Mouse (Mus musculus): ENCODE data around the gene Myzap. TPM values are rescaled to one million over a fixed set of nuclear protein-coding genes. Genes with fewer than 3 reads are reported as not detected.
"Not testable (repeated sequence)": the region's sequence is repeated elsewhere in the genome, so short reads cannot be mapped to it uniquely, and the experiment has no call there.

Myzap gene
- polyA plus RNA-seq, 2 experiments, result 1.8 to 2.5 TPM

- Histone ChIP-seq H3K27ac (no peak overlapping the region), H3K9ac (replicated peaks) (no peak overlapping the region), H3K36me3 (replicated peaks; ENCODE audit: control insufficient read depth, insufficient read depth, low read depth) (no peaks in the 10 kb centered on the region), H3K4me3 (ENCODE audit: insufficient read depth in 1 of 2, low read depth in 2 of 2, low read length in 2 of 2) (no peak overlapping the region), H3K4me1 (replicated peaks; ENCODE audit: control insufficient read depth in 2 of 2, insufficient read depth in 2 of 2, low read length in 1 of 2) (peaks cover 0 to 2% of the 10 kb centered on the region in 2 experiments; a peak in 2 of 4 replicates), H3K4me2 (ENCODE audit: low read depth) (no peak overlapping the region), H3K9me3 (ENCODE audit: control insufficient read depth, low read length) (no peaks in the 10 kb centered on the region), H3K27me3 (ENCODE audit: control insufficient read depth, insufficient read depth, low read length) (no peaks in the 10 kb centered on the region)
- no peak for ATAC-seq (ENCODE audit: insufficient read depth)
- WGBS (ENCODE audit: insufficient replicate concordance), result 21% methylated on average over 4 of the region's 4 CpGs
- no peak for DNase-seq (ENCODE audit: low read depth in 3 of 3, low spot score in 3 of 3)
- no peak for TF ChIP-seq EP300 (IDR thresholded peaks at IDR 0.05; ENCODE audit: low read depth)
- TF ChIP-seq CTCF (IDR thresholded peaks at IDR 0.05; ENCODE audit: low read depth), result peak; percentile 81
Observed at GRCm38 (mm10) chr9:71623871-71624569, 31.9 kb upstream of the Myzap start.

GRCm38 (mm10) chr9:71622593-71622992 lies 30.4 kb upstream of the Myzap start:
- TF ChIP-seq CTCF (IDR thresholded peaks at IDR 0.05; ENCODE audit: low read depth) (no peak), EP300 (IDR thresholded peaks at IDR 0.05; ENCODE audit: low read depth) (no peak)
- Histone ChIP-seq H3K4me2 (ENCODE audit: low read depth) (no peak overlapping the region), H3K9me3 (ENCODE audit: control insufficient read depth, low read length) (no peaks in the 10 kb centered on the region), H3K27me3 (ENCODE audit: control insufficient read depth, insufficient read depth, low read length) (no peaks in the 10 kb centered on the region), H3K4me1 (replicated peaks; ENCODE audit: control insufficient read depth in 2 of 2, insufficient read depth in 2 of 2, low read length in 1 of 2) (peaks cover 0 to 2% of the 10 kb centered on the region in 2 experiments; a peak in 2 of 4 replicates), H3K36me3 (replicated peaks; ENCODE audit: control insufficient read depth, insufficient read depth, low read depth) (no peaks in the 10 kb centered on the region), H3K4me3 (ENCODE audit: insufficient read depth in 1 of 2, low read depth in 2 of 2, low read length in 2 of 2) (no peak overlapping the region), H3K27ac (no peak overlapping the region), H3K9ac (replicated peaks) (no peak overlapping the region)
- ATAC-seq (ENCODE audit: insufficient read depth) (no peak), DNase-seq (ENCODE audit: low read depth in 3 of 3, low spot score in 3 of 3) (no peak)
- 65% methylated on average over 3 of the region's 3 CpGs for WGBS (ENCODE audit: insufficient replicate concordance)

GRCm38 (mm10) chr9:71621968-71622367 lies 29.8 kb upstream of the Myzap start:
- DNase-seq (ENCODE audit: low read depth in 3 of 3, low spot score in 3 of 3), result no peak
- ATAC-seq (ENCODE audit: insufficient read depth), result no peak
- Histone ChIP-seq H3K4me2 (ENCODE audit: low read depth) (no peak overlapping the region), H3K4me3 (ENCODE audit: insufficient read depth in 1 of 2, low read depth in 2 of 2, low read length in 2 of 2) (no peak overlapping the region), H3K9me3 (ENCODE audit: control insufficient read depth, low read length) (no peaks in the 10 kb centered on the region), H3K36me3 (replicated peaks; ENCODE audit: control insufficient read depth, insufficient read depth, low read depth) (no peaks in the 10 kb centered on the region), H3K9ac (replicated peaks) (no peak overlapping the region), H3K27ac (no peak overlapping the region), H3K4me1 (replicated peaks; ENCODE audit: control insufficient read depth in 2 of 2, insufficient read depth in 2 of 2, low read length in 1 of 2) (peaks cover 0 to 2% of the 10 kb centered on the region in 2 experiments; a peak in 2 of 4 replicates), H3K27me3 (ENCODE audit: control insufficient read depth, insufficient read depth, low read length) (no peaks in the 10 kb centered on the region)
- TF ChIP-seq EP300 (IDR thresholded peaks at IDR 0.05; ENCODE audit: low read depth) (no peak), CTCF (IDR thresholded peaks at IDR 0.05; ENCODE audit: low read depth) (no peak)
- 64% methylated on average over 4 of the region's 4 CpGs for WGBS (ENCODE audit: insufficient replicate concordance)

GRCm38 (mm10) chr9:71620116-71620515 lies 28.0 kb upstream of the Myzap start:
- not testable (repeated sequence) for H3K4me1 ChIP-seq (replicated peaks; ENCODE audit: control insufficient read depth in 2 of 2, insufficient read depth in 2 of 2, low read length in 1 of 2); DNase-seq (ENCODE audit: low read depth in 3 of 3, low spot score in 3 of 3); H3K4me3 ChIP-seq (ENCODE audit: insufficient read depth in 1 of 2, low read depth in 2 of 2, low read length in 2 of 2); ATAC-seq (ENCODE audit: insufficient read depth); H3K27me3 ChIP-seq (ENCODE audit: control insufficient read depth, insufficient read depth, low read length); H3K9ac ChIP-seq (replicated peaks); H3K9me3 ChIP-seq (ENCODE audit: control insufficient read depth, low read length); H3K27ac ChIP-seq; H3K36me3 ChIP-seq (replicated peaks; ENCODE audit: control insufficient read depth, insufficient read depth, low read depth); H3K4me2 ChIP-seq (ENCODE audit: low read depth)
- WGBS (ENCODE audit: insufficient replicate concordance), result 71% methylated on average over 5 of the region's 5 CpGs

GRCm38 (mm10) chr9:71617363-71617762 lies 25.2 kb upstream of the Myzap start:
- DNase-seq (ENCODE audit: low read depth in 3 of 3, low spot score in 3 of 3), result no peak
- 32% methylated on average over 8 of the region's 8 CpGs for WGBS (ENCODE audit: insufficient replicate concordance)
- H3K9me3 ChIP-seq (ENCODE audit: control insufficient read depth, low read length), result no peaks in the 10 kb centered on the region
- no peaks in the 10 kb centered on the region for H3K27me3 ChIP-seq (ENCODE audit: control insufficient read depth, insufficient read depth, low read length)
- H3K4me1 ChIP-seq (replicated peaks; ENCODE audit: control insufficient read depth in 2 of 2, insufficient read depth in 2 of 2, low read length in 1 of 2), result no peaks in the 10 kb centered on the region
- H3K36me3 ChIP-seq (replicated peaks; ENCODE audit: control insufficient read depth, insufficient read depth, low read depth), result no peaks in the 10 kb centered on the region
- H3K4me2 ChIP-seq (ENCODE audit: low read depth), result no peak overlapping the region
- H3K27ac ChIP-seq, result no peak overlapping the region
- ATAC-seq (ENCODE audit: insufficient read depth), result no peak
- TF ChIP-seq EP300 (IDR thresholded peaks at IDR 0.05; ENCODE audit: low read depth) (no peak), CTCF (IDR thresholded peaks at IDR 0.05; ENCODE audit: low read depth) (peak; percentile 79)
- H3K4me3 ChIP-seq (ENCODE audit: insufficient read depth in 1 of 2, low read depth in 2 of 2, low read length in 2 of 2), result no peak overlapping the region
- no peak overlapping the region for H3K9ac ChIP-seq (replicated peaks)

Measured in liver, embryonic 14.5 days (tissue).